Comparison of ENCODE assay signal across 7 mouse cellular contexts in the genomic region with DNA sequence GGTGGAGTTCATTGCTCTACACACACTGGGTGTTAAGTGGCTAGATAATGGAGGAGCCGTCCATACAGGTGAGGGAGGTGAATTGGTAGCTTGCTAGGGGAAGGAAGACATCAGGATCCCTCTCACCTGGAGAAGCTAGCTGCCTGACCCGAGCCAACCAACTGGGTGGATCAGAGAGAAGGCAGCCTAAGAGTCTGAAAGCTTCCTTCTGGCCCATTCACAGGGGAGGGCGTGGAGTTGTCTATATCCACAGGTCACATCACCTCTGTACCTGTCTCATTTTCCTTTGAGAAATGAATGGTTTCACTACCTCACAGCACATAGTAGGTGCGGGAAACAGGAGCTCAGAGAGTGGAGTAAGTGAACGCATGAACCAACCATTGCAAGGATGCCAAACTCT. TPM values are rescaled to one million over a fixed set of nuclear protein-coding genes. Genes with fewer than 3 reads are reported as not detected.
DNase-seq lines count a peak whose midpoint lies in the region; ATAC-seq and TF ChIP-seq lines count a peak whose summit lies in the region.

No protein-coding gene starts in this region.

- 41% methylated on average over 5 of the region's 5 CpGs for WGBS in lung, embryonic 16.5 days
- 51% methylated on average over 5 of the region's 5 CpGs for WGBS in forebrain, embryonic 16.5 days
- WGBS in limb, embryonic 14.5 days: 53% methylated on average over 5 of the region's 5 CpGs
- 50% methylated on average over 5 of the region's 5 CpGs for WGBS in stomach, embryonic 14.5 days

- 0 out of 2 replicates have a peak, but pooled peaks have one; percentile 1 for ATAC-seq in lung, embryonic 16.5 days (ENCODE audit: low read depth)
- peak; percentile 26; the same call in 1 of the 2 replicates for ATAC-seq in forebrain, embryonic 16.5 days
- ATAC-seq in limb, embryonic 14.5 days (ENCODE audit: low FRiP score, low read depth): no peak
- no peak; the same call in 1 of the 2 replicates for ATAC-seq in stomach, embryonic 14.5 days (ENCODE audit: insufficient number of reproducible peaks, insufficient read depth, low FRiP score, low read depth)
- no peak for ATAC-seq in cerebellum, adult (ENCODE audit: insufficient number of reproducible peaks, low FRiP score, low TSS enrichment)

- H3K27me3 ChIP-seq in lung, embryonic 16.5 days (ENCODE audit: control insufficient read depth, insufficient read depth, low read depth, low read length): no peaks in the 10 kb centered on the region; the same call in 1 of the 2 replicates
- no peaks in the 10 kb centered on the region for H3K27me3 ChIP-seq in forebrain, embryonic 16.5 days (replicated peaks; ENCODE audit: control insufficient read depth, insufficient read depth, low read length)
- H3K27me3 ChIP-seq in limb, embryonic 14.5 days (ENCODE audit: control insufficient read depth, insufficient read depth, low read length): 0 out of 2 replicates have a peak, but pooled peaks cover 3% of the 10 kb centered on the region
- H3K27me3 ChIP-seq in stomach, embryonic 14.5 days (ENCODE audit: control insufficient read depth, insufficient read depth, low read length): no peaks in the 10 kb centered on the region

- peak overlapping the region; percentile 87 for H3K4me2 ChIP-seq in lung, embryonic 16.5 days (ENCODE audit: low read depth, low read length)
- H3K4me2 ChIP-seq in forebrain, embryonic 16.5 days (ENCODE audit: low read length): peak overlapping the region; percentile 82
- H3K4me2 ChIP-seq in limb, embryonic 14.5 days (replicated peaks; ENCODE audit: low read depth, low read length, severe bottlenecking): peak overlapping the region; percentile 96
- peak overlapping the region; percentile 76 for H3K4me2 ChIP-seq in stomach, embryonic 14.5 days (replicated peaks; ENCODE audit: low read depth, low read length)

- H3K9me3 ChIP-seq in lung, embryonic 16.5 days (ENCODE audit: control insufficient read depth, low read length): no peaks in the 10 kb centered on the region; the same call in 1 of the 2 replicates
- no peaks in the 10 kb centered on the region for H3K9me3 ChIP-seq in forebrain, embryonic 16.5 days (ENCODE audit: control insufficient read depth, low read length)
- H3K9me3 ChIP-seq in limb, embryonic 14.5 days (ENCODE audit: control insufficient read depth, low read length): peaks cover under 1% of the 10 kb centered on the region; the same call in 1 of the 2 replicates
- H3K9me3 ChIP-seq in stomach, embryonic 14.5 days (ENCODE audit: control insufficient read depth, low read depth, low read length): no peaks in the 10 kb centered on the region

- no peak for DNase-seq in lung, postnatal 25 days (ENCODE audit: low spot score)
- no peak for DNase-seq in limb, embryonic 14.5 days (ENCODE audit: low spot score)
- no peak for DNase-seq in right cerebral cortex, adult 2 months (ENCODE audit: low spot score in 2 of 2)

- H3K4me1 ChIP-seq in lung, embryonic 16.5 days (replicated peaks; ENCODE audit: control insufficient read depth, insufficient read depth, low read length): peaks cover 3% of the 10 kb centered on the region; the same call in 1 of the 2 replicates
- H3K4me1 ChIP-seq in forebrain, embryonic 16.5 days (replicated peaks; ENCODE audit: control insufficient read depth, insufficient read depth, low read length): peaks cover 10% of the 10 kb centered on the region
- H3K4me1 ChIP-seq in limb, embryonic 14.5 days (ENCODE audit: control insufficient read depth, insufficient read depth, low read length): no peaks in the 10 kb centered on the region
- no peaks in the 10 kb centered on the region for H3K4me1 ChIP-seq in stomach, embryonic 14.5 days (ENCODE audit: control insufficient read depth, insufficient read depth, low read length)

- peak overlapping the region; percentile 71 for H3K4me3 ChIP-seq in lung, embryonic 16.5 days (ENCODE audit: low read length)
- H3K4me3 ChIP-seq in forebrain, embryonic 16.5 days (replicated peaks; ENCODE audit: low read length): peak overlapping the region; percentile 64
- H3K4me3 ChIP-seq in limb, embryonic 14.5 days (replicated peaks; ENCODE audit: low read length): peak overlapping the region; percentile 60
- H3K4me3 ChIP-seq in stomach, embryonic 14.5 days (ENCODE audit: low read depth, low read length): peak overlapping the region; percentile 49

- H3K9ac ChIP-seq in lung, embryonic 16.5 days (ENCODE audit: low read length): no peak overlapping the region; the same call in 1 of the 2 replicates
- H3K9ac ChIP-seq in forebrain, embryonic 16.5 days (replicated peaks; ENCODE audit: low read depth, low read length): peak overlapping the region; percentile 90
- no peak overlapping the region; the same call in 1 of the 2 replicates for H3K9ac ChIP-seq in limb, embryonic 14.5 days (ENCODE audit: low read depth, low read length, severe bottlenecking)
- H3K9ac ChIP-seq in stomach, embryonic 14.5 days (replicated peaks; ENCODE audit: low read depth, low read length): no peak overlapping the region

- H3K27ac ChIP-seq in lung, embryonic 16.5 days (ENCODE audit: low read length): no peak overlapping the region
- H3K27ac ChIP-seq in forebrain, embryonic 16.5 days (ENCODE audit: low read length): peak overlapping the region; percentile 76; the same call in 1 of the 2 replicates
- no peak overlapping the region for H3K27ac ChIP-seq in limb, embryonic 14.5 days (replicated peaks; ENCODE audit: low read depth, low read length)
- no peak overlapping the region for H3K27ac ChIP-seq in stomach, embryonic 14.5 days (ENCODE audit: low read length)

- TF ChIP-seq POLR2A in limb, embryonic 14.5 days (IDR thresholded peaks at IDR 0.05; ENCODE audit: borderline replicate concordance, extremely low read depth, insufficient read depth, insufficient read length): no peak

- H3K36me3 ChIP-seq in lung, embryonic 16.5 days (ENCODE audit: control insufficient read depth, insufficient read depth, low read length): no peaks in the 10 kb centered on the region
- no peaks in the 10 kb centered on the region for H3K36me3 ChIP-seq in forebrain, embryonic 16.5 days (ENCODE audit: control insufficient read depth, insufficient read depth)
- no peaks in the 10 kb centered on the region for H3K36me3 ChIP-seq in limb, embryonic 14.5 days (ENCODE audit: control insufficient read depth, insufficient read depth, low read length)
- no peaks in the 10 kb centered on the region for H3K36me3 ChIP-seq in stomach, embryonic 14.5 days (ENCODE audit: control insufficient read depth, insufficient read depth, low read length)

RNA-seq across cellular contexts. Expression of gene Ccdc149, which starts 0.8 kb away (rescaled TPM):
- polyA plus RNA-seq in lung, embryonic 16.5 days (2015; fragmentation: Nextera tagmentation; extraction: Ambion mirVana): 2.7 and 3.7 TPM in 2 replicates
- polyA plus RNA-seq in forebrain, embryonic 16.5 days (2015; fragmentation: Nextera tagmentation; extraction: Ambion mirVana): 12.5 and 13.5 TPM in 2 replicates
- 1.4 and 1.6 TPM in 2 replicates for polyA plus RNA-seq in limb, embryonic 14.5 days (2012; rRNA removed)
- polyA plus RNA-seq in limb, embryonic 14.5 days (2014; fragmentation: Nextera tagmentation; extraction: Ambion mirVana): 2.0 and 2.7 TPM in 2 replicates
- 3.4 and 4.3 TPM in 2 replicates for polyA plus RNA-seq in stomach, embryonic 14.5 days (2014; fragmentation: Nextera tagmentation; extraction: Ambion mirVana)

Comparison
In these comparisons a context has a peak if more than half of its experiments do, and no peak if none do; other contexts are left out.
1. ATAC-seq: peak in lung, embryonic 16.5 days (single experiment) and forebrain, embryonic 16.5 days (single experiment); none in limb, embryonic 14.5 days (single experiment), stomach, embryonic 14.5 days (single experiment) and cerebellum, adult (single experiment).
2. Peak in every context shown above with its lines, with median percentiles within 50 percentile points of each other: H3K4me2 ChIP-seq and H3K4me3 ChIP-seq.